Mouse (Mus musculus) neural tube, embryonic 14.5 days (tissue): ENCODE measurements at regions not wholly inside any gene's neighbourhood (a gene's known extent, or its start where the extent isn't known, plus 50 kb on each side); places are given as distances from the start of the nearest gene placed in this dataset.

ENCODE experiments used
- ATAC-seq: fragments of 200-750 bp; cut with Nextera tagmentation; 2 replicates; pipeline ENCODE4 v1.8.0; 2017; ENCODE audit warnings: low read depth, mild to moderate bottlenecking, moderate TSS enrichment, moderate library complexity
- H3K27ac ChIP-seq: fragments of 300-500 bp; sonication (generic); 2 replicates; pipeline ENCODE4 v1.5.1; 2014; ENCODE audit warnings: low read depth, mild to moderate bottlenecking, control low read depth, low read length, moderate library complexity, mixed read lengths
- H3K27me3 ChIP-seq: fragments of 300-500 bp; sonication (generic); 2 replicates; pipeline ENCODE4 v1.6.1; 2014; ENCODE audit warnings: low read length; ENCODE audit not compliant: control insufficient read depth, insufficient read depth
- H3K36me3 ChIP-seq: fragments of 300-500 bp; sonication (generic); 2 replicates; pipeline ENCODE4 v1.6.1; 2014; ENCODE audit warnings: low read length, mixed read lengths; ENCODE audit not compliant: control insufficient read depth, insufficient read depth
- H3K4me1 ChIP-seq: fragments of 300-500 bp; sonication (generic); 2 replicates; pipeline ENCODE4 v1.6.1; 2014; ENCODE audit warnings: low read length; ENCODE audit not compliant: control insufficient read depth, insufficient read depth
- H3K4me2 ChIP-seq: fragments of 300-500 bp; sonication (generic); 2 replicates; pipeline ENCODE4 v1.6.1; 2014; ENCODE audit warnings: mild to moderate bottlenecking, low read depth, low read length, control low read depth
- H3K4me3 ChIP-seq: fragments of 300-500 bp; sonication (generic); 2 replicates; pipeline ENCODE4 v1.5.1; 2014; ENCODE audit warnings: low read depth, low read length, control low read depth, mixed read lengths
- H3K9ac ChIP-seq: fragments of 300-500 bp; sonication (generic); replicated peaks from 2 replicates; pipeline ENCODE4 v1.6.1; 2014; ENCODE audit warnings: low read depth, mild to moderate bottlenecking, control low read depth, low read length, mixed read lengths
- H3K9me3 ChIP-seq: fragments of 300-500 bp; sonication (generic); 2 replicates; pipeline ENCODE4 v1.6.1; 2016; ENCODE audit warnings: low read length; ENCODE audit not compliant: control insufficient read depth
- WGBS: fragments of 180-500 bp; shearing (Covaris S2); extraction: QIAGEN DNeasy Blood & Tissue Kit; methylation state at CpG from one replicate; pipeline ENCODE4 v1.1.7; 2014; 5-methylcytosine and 5-hydroxymethylcytosine counted together

DNA sequence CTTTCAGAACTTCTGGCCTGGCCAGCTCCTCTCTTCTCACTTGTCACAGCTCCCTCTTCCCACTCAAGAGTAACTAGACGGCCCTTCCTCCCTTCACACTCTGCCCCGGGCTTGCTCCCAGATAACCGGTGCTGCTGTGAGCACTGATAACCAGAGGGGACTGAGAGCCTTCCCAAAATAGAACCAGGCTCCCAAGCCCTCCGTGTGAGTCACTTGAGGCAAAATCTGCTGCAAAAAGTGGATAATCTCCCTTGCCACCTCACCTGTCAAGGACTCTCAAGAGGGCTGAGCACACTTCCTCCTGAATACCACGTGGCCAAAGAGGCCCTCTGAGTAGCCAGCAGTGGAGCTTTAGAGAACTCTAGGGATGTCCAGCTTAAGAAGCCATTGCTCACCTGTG lies 257.6 kb upstream of the Irx2 start:
- no peaks in the 10 kb centered on the region for H3K36me3 ChIP-seq
- no peak overlapping the region for H3K9ac ChIP-seq
- peaks cover 4% of the 10 kb centered on the region for H3K27me3 ChIP-seq
- 73% methylated on average over 5 of the region's 5 CpGs for WGBS
- no peak overlapping the region for H3K4me3 ChIP-seq
- H3K4me1 ChIP-seq = peaks cover 5% of the 10 kb centered on the region; the same call in 1 of the 2 replicates
- H3K9me3 ChIP-seq = no peaks in the 10 kb centered on the region
- ATAC-seq = no peak
- no peak overlapping the region for H3K27ac ChIP-seq
- H3K4me2 ChIP-seq = no peak overlapping the region

DNA sequence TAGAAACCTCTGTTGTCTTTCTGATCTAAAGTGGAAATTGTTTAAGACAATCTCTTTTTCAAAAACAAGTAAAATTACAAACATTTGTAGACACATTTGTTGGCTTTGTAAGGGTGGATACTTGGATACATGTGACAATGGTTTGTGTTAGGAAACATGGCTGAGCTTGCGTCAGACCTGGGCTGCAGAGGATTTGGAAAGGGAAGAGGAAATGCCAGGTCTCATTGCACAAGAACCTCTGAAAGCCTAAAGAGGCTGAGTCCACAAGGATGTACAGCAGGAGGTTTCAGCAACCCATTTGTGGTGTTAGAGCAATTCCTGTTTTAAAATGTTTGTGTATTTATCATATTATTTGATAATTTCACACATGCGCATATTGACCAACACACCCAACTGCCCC lies 235.3 kb upstream of the Irx2 start:
- no peak overlapping the region for H3K9ac ChIP-seq
- no peak overlapping the region for H3K27ac ChIP-seq
- H3K4me1 ChIP-seq = no peaks in the 10 kb centered on the region
- H3K36me3 ChIP-seq = no peaks in the 10 kb centered on the region
- no peak overlapping the region for H3K4me2 ChIP-seq
- no peak for ATAC-seq
- WGBS = 93% methylated on average over 2 of the region's 2 CpGs
- no peaks in the 10 kb centered on the region for H3K9me3 ChIP-seq
- no peaks in the 10 kb centered on the region for H3K27me3 ChIP-seq
- H3K4me3 ChIP-seq = no peak overlapping the region

DNA sequence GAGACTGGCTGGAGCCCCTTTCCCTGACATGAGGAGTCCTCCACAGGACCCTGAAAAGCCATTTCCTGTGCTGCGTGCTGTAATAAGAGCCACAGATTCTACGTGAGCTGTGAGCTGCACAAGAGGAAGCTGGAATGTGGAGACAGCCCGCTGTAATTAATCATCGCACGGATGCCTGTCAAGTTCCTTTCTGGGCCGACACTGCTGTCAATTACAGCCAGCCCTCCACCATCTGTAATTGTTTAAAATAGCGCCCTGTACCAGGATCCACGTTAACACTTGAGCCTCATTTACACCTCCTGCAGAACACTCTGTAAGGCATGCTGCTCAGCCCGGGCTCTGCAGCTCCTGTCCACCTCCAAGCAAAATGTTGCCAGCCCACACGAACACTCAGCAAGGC lies 227.9 kb upstream of the Irx2 start:
- WGBS = 48% methylated on average over 10 of the region's 10 CpGs
- ATAC-seq = 0 out of 2 replicates have a peak, but pooled peaks have one; percentile 44
- Histone ChIP-seq H3K9me3 (no peaks in the 10 kb centered on the region), H3K4me2 (no peak overlapping the region), H3K4me1 (no peaks in the 10 kb centered on the region), H3K9ac (no peak overlapping the region), H3K27me3 (no peaks in the 10 kb centered on the region), H3K36me3 (no peaks in the 10 kb centered on the region), H3K27ac (no peak overlapping the region), H3K4me3 (no peak overlapping the region)

DNA sequence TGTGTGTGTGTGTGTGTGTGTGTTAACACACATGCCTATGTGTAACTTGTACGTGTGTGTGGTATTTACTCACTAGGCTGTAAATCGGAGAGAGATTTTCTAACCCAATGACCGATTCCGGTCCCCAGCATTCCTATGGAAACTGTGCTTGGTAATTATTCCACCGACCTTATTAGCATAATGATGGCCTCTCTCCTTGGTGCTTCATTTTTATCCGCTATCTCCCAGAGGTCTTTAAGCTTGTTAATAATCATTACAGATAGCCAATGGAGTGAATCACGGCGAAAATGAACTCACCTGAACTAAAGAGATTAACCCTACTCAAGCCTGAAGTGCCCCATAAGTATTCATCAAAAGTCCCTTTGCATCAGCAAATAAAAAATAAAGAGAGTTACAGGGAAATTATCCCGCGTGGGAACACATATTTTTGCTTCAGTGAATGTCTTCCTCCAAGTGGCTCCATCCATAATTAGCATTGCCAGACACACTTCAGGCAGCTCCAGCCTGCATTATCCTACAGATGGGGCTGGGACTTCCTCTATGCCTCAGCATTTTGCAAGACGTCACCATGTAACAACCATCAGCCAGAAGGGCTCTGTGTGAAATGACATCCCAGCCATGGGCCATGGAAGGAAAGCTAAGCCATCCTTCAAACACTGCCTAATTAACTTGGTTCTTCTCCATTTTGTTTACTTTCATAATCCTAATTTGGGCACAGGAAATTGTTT lies 219.2 kb upstream of the Irx2 start:
- H3K4me2 ChIP-seq = no peak overlapping the region
- peak; percentile 80 for ATAC-seq
- no peak overlapping the region for H3K9ac ChIP-seq
- no peaks in the 10 kb centered on the region for H3K36me3 ChIP-seq
- WGBS = 43% methylated on average over 11 of the region's 11 CpGs
- H3K9me3 ChIP-seq = no peaks in the 10 kb centered on the region
- no peaks in the 10 kb centered on the region for H3K4me1 ChIP-seq
- no peak overlapping the region for H3K27ac ChIP-seq
- no peaks in the 10 kb centered on the region for H3K27me3 ChIP-seq
- no peak overlapping the region for H3K4me3 ChIP-seq

DNA sequence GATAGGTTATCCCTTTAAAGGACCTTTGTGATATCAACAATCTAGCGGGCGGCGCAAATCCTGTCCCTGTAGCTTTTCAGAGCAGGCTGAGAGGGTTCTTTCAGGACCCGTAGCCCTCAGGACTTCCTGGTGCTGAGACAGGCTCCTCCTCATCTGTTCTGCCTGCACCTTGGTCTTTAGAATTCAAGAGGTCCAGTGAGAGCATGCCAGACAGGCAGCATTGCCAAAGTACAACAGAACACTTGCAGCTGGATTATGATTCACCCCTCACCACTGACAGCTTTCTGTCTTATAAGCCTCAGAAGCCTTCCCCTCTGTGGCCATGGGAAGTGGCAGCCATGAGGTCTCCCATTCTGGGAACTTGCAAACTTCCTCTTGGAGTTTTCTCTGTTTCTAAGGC lies 216.0 kb upstream of the Irx2 start:
- H3K4me1 ChIP-seq = no peaks in the 10 kb centered on the region
- no peak overlapping the region for H3K4me2 ChIP-seq
- H3K27ac ChIP-seq = no peak overlapping the region
- no peak overlapping the region for H3K4me3 ChIP-seq
- no peaks in the 10 kb centered on the region for H3K27me3 ChIP-seq
- H3K36me3 ChIP-seq = no peaks in the 10 kb centered on the region
- no peak for ATAC-seq
- no peak overlapping the region for H3K9ac ChIP-seq
- WGBS = 97% methylated on average over 4 of the region's 4 CpGs
- no peaks in the 10 kb centered on the region for H3K9me3 ChIP-seq

DNA sequence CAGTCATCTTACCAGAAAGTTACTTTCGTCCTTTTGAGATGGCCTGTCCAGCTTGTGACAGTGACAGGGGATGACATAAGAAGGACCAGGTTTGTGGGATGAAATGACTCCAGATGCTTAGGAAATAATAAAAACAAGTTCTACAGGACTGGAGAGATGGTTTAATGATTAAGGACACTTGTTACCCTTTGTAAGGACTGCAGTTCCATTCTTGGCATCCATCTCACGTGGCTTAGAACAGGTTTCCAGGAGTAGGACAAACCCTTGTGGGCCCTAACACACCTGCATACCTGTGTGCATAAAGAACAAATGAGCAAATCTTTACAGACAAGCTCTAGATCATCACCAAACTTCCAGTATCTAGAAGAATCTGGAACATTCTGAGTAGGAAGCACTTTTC lies 211.6 kb upstream of the Irx2 start:
- no peaks in the 10 kb centered on the region for H3K9me3 ChIP-seq
- no peaks in the 10 kb centered on the region for H3K27me3 ChIP-seq
- no peaks in the 10 kb centered on the region for H3K36me3 ChIP-seq
- H3K4me3 ChIP-seq = no peak overlapping the region
- no peaks in the 10 kb centered on the region for H3K4me1 ChIP-seq
- WGBS = 79% methylated on average over 2 of the region's 2 CpGs
- no peak overlapping the region for H3K27ac ChIP-seq
- no peak overlapping the region for H3K4me2 ChIP-seq
- ATAC-seq = no peak
- H3K9ac ChIP-seq = no peak overlapping the region

DNA sequence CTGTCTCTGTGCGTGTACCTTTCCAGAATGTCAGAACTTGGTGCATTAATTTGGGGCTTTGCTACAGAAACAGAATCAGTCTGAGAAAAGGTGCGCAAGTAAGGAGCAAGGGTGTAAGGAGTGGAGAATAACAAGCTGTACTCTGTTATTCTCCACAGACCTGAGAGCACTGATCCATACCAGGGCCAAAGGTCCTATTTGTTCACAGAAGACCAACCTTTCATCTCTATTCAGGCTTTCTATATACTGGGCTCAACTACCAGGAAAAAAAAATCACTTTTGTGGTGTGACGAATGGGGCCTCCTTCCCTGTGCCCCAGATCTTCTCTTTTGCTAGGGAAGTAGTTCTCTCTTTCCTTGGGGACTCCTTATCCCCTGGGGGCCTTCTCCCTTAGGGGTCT lies 210.8 kb upstream of the Irx2 start:
- Histone ChIP-seq H3K27me3 (no peaks in the 10 kb centered on the region), H3K27ac (no peak overlapping the region), H3K36me3 (no peaks in the 10 kb centered on the region), H3K4me2 (no peak overlapping the region), H3K4me3 (no peak overlapping the region), H3K9me3 (no peaks in the 10 kb centered on the region), H3K9ac (no peak overlapping the region), H3K4me1 (no peaks in the 10 kb centered on the region)
- ATAC-seq = no peak
- WGBS = 96% methylated on average over 3 of the region's 3 CpGs

DNA sequence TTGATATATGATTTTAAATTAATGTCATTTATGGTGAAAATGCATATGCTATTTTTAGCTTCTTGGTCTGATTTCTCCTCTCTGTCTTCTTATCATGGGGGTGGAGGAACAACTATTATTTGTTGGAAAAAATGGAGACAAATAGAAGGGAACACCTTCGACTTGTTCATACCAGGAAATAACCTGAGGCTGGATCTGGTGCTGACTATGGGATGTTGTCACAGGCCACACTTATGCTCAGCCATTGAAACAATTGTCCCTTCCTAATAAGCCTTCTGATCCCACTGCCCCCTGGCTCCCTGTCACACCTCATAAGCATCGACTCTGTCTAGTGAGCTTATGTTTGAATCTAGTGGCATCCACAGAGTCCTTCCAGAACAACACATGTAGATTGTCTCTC lies 210.3 kb upstream of the Irx2 start:
- Histone ChIP-seq H3K9me3 (no peaks in the 10 kb centered on the region), H3K4me1 (no peaks in the 10 kb centered on the region), H3K4me2 (no peak overlapping the region), H3K36me3 (no peaks in the 10 kb centered on the region), H3K9ac (no peak overlapping the region), H3K27me3 (no peaks in the 10 kb centered on the region), H3K4me3 (no peak overlapping the region), H3K27ac (no peak overlapping the region)
- whole genome bisulfite sequencing = 78% methylated on average over 2 of the region's 2 CpGs
- ATAC-seq = no peak

DNA sequence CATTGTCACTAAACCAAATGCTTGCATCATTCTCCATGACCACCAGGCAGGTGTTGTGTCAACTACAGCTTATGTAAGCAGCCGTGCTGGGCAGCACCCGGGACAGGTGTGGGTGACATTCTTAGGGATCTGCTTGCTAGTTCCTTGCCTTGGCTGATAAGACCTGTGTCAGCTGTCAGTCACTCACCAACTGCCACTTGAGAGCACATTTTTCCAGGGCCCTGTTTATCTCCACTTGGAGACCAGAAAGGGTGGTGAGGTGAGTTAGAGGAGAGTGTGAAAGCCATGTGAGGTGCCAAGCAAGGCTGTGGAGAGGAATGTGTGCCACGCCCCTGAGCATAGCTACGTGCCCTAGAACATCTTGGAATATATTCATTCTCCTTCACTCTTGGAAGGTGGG lies 209.1 kb upstream of the Irx2 start:
- Histone ChIP-seq H3K9me3 (no peaks in the 10 kb centered on the region), H3K36me3 (no peaks in the 10 kb centered on the region), H3K9ac (no peak overlapping the region), H3K27me3 (no peaks in the 10 kb centered on the region), H3K4me3 (no peak overlapping the region), H3K4me2 (no peak overlapping the region), H3K4me1 (no peaks in the 10 kb centered on the region), H3K27ac (no peak overlapping the region)
- no peak for ATAC-seq
- WGBS = 89% methylated on average over 4 of the region's 4 CpGs
